Mouse (Mus musculus) naive thymus-derived CD4-positive, alpha-beta T cell, adult 5 months (primary cell): ENCODE data around the gene Cenpm. TPM values are rescaled to one million over a fixed set of nuclear protein-coding genes. Genes with fewer than 3 reads are reported as not detected.

Experiments used
- polyA plus RNA-seq: library from polyadenylated mRNA; unstranded; fragments of 100-300 nt; shearing (Covaris generic); gene quantifications from one replicate; pipeline ENCODE4 v1.2.1, GENCODE M21; 2017

Gene Cenpm
- polyA plus RNA-seq: 3.2 TPM

GRCm38 (mm10) chr15:82244115-82244804 is at the start of gene Cenpm:
Cenpm (minus strand) TSS chr15:82244748.

GRCm38 (mm10) chr15:82274593-82274926 is 30.0 kb upstream of the Cenpm start, which contains the start of gene Sept3:
Sept3 (plus strand) TSS chr15:82274893.

GRCm38 (mm10) chr15:82252097-82252496 is 7.5 kb upstream of the Cenpm start, which contains the start of gene 1500009C09Rik:
1500009C09Rik (plus strand) TSS chr15:82252397.

GRCm38 (mm10) chr15:82223657-82224601 is 20.6 kb downstream of the Cenpm start, which contains the start of gene Tnfrsf13c:
Tnfrsf13c (minus strand) TSS chr15:82224369.

GRCm38 (mm10) chr15:82212752-82213063 is 31.8 kb downstream of the Cenpm start, which contains the start of gene Shisa8:
Shisa8 (minus strand) TSS chr15:82212815.

Other genes with a start within 250 kb of the Cenpm start
- gene Desi1, start 210.9 kb downstream of the Cenpm start, polyA plus RNA-seq: 30.8 TPM
- 162 TPM for gene Snu13, start 197.2 kb downstream of the Cenpm start, polyA plus RNA-seq
- not detected for gene 4930407I10Rik, start 185.6 kb downstream of the Cenpm start, polyA plus RNA-seq
- not detected for gene Mei1, start 174.8 kb downstream of the Cenpm start, polyA plus RNA-seq
- gene Ccdc134, start 116.8 kb downstream of the Cenpm start, polyA plus RNA-seq: 36.0 TPM
- 196 TPM for gene Srebf2, start 97.6 kb downstream of the Cenpm start, polyA plus RNA-seq
- gene Shisa8, start 31.9 kb downstream of the Cenpm start, polyA plus RNA-seq: 0.44 TPM
- 0.77 TPM for gene Tnfrsf13c, start 20.4 kb downstream of the Cenpm start, polyA plus RNA-seq
- not detected for gene 1500009C09Rik, start 7.6 kb upstream of the Cenpm start, polyA plus RNA-seq
- not detected for gene Sept3, start 30.1 kb upstream of the Cenpm start, polyA plus RNA-seq
- not detected for gene Wbp2nl, start 54.2 kb upstream of the Cenpm start, polyA plus RNA-seq
- 23.9 TPM for gene Naga, start 94.2 kb upstream of the Cenpm start, polyA plus RNA-seq
- 0.44 TPM for gene Pheta2, start 94.2 kb upstream of the Cenpm start, polyA plus RNA-seq
- 170 TPM for gene Smdt1, start 94.2 kb upstream of the Cenpm start, polyA plus RNA-seq
- gene Ndufa6, start 109.6 kb upstream of the Cenpm start, polyA plus RNA-seq: 347 TPM
- gene Cyp2d22, start 135.5 kb upstream of the Cenpm start, polyA plus RNA-seq: 38.3 TPM
- not detected for gene Cyp2d11, start 149.3 kb upstream of the Cenpm start, polyA plus RNA-seq
- gene Cyp2d10, start 162.4 kb upstream of the Cenpm start, polyA plus RNA-seq: not detected
- not detected for gene Cyp2d9, start 188.7 kb upstream of the Cenpm start, polyA plus RNA-seq